Mouse (Mus musculus) T-helper 1 cell (primary cell): ENCODE results near the gene Thada.

Source experiments
- in situ Hi-C: fragments of 300-600 bp; cut with MboI, MseI; formaldehyde crosslinking; loops from one replicate; pipeline ENCODE4 v1.15.1; 2025; ENCODE audit warnings: high pct_unique_total_duplicates

The Thada gene

GRCm38 (mm10) chr17:84166135-84166860 lies 299.7 kb downstream of the Thada start:
- in situ Hi-C loops, result no loop called here

GRCm38 (mm10) chr17:84165735-84166134 lies 300.3 kb downstream of the Thada start:
- in situ Hi-C loops, result no loop called here

GRCm38 (mm10) chr17:84164146-84164545 lies 301.9 kb downstream of the Thada start:
- in situ Hi-C loops, result no loop called here

- in situ Hi-C loops, result no loop called here
Observed at GRCm38 (mm10) chr17:84163066-84163785, 302.8 kb downstream of the Thada start.

GRCm38 (mm10) chr17:84162211-84162760 lies 303.7 kb downstream of the Thada start:
- in situ Hi-C loops, result no loop called here

- in situ Hi-C loops, result no loop called here
Observed at GRCm38 (mm10) chr17:84161231-84161854, 304.7 kb downstream of the Thada start.

- in situ Hi-C loops, result no loop called here
Observed at GRCm38 (mm10) chr17:84158891-84159290, 307.1 kb downstream of the Thada start.

GRCm38 (mm10) chr17:84158461-84158795 lies 307.6 kb downstream of the Thada start:
- in situ Hi-C loops, result no loop called here

GRCm38 (mm10) chr17:84157743-84158460 lies 308.1 kb downstream of the Thada start:
- in situ Hi-C loops, result no loop called here

- in situ Hi-C loops, result no loop called here
Observed at GRCm38 (mm10) chr17:84156748-84157742, 309.0 kb downstream of the Thada start.

GRCm38 (mm10) chr17:84156227-84156573 lies 309.8 kb downstream of the Thada start:
- in situ Hi-C loops, result no loop called here

- in situ Hi-C loops, result no loop called here
Observed at GRCm38 (mm10) chr17:84155516-84156226, 310.3 kb downstream of the Thada start.

- in situ Hi-C loops, result no loop called here
Observed at GRCm38 (mm10) chr17:84155029-84155338, 311.0 kb downstream of the Thada start.

- in situ Hi-C loops, result no loop called here
Observed at GRCm38 (mm10) chr17:84154302-84155028, 311.5 kb downstream of the Thada start.

- in situ Hi-C loops, result no loop called here
Observed at GRCm38 (mm10) chr17:84152976-84153786, 312.8 kb downstream of the Thada start.

- in situ Hi-C loops, result no loop called here
Observed at GRCm38 (mm10) chr17:84152206-84152975, 313.6 kb downstream of the Thada start.

GRCm38 (mm10) chr17:84151306-84151705 lies 314.7 kb downstream of the Thada start:
- in situ Hi-C loops, result no loop called here

- in situ Hi-C loops, result no loop called here
Observed at GRCm38 (mm10) chr17:84150291-84150690, 315.7 kb downstream of the Thada start.
